Mouse (Mus musculus) forebrain, postnatal 0 days (tissue): Measurements from ENCODE around the gene Lcn9. TPM values are rescaled to one million over a fixed set of nuclear protein-coding genes. Genes with fewer than 3 reads are reported as not detected.

ENCODE experiments used
- ATAC-seq: fragments of 200-750 bp; cut with Nextera tagmentation; 2 replicates; pipeline ENCODE4 v1.8.0; 2017; ENCODE audit warnings: mild to moderate bottlenecking, moderate library complexity
- DNase-seq: peaks from one replicate; pipeline ENCODE4 v3.0.0-alpha.2; 2015
- H3K27ac ChIP-seq: fragments of 300-500 bp; sonication (generic); 2 replicates; pipeline ENCODE4 v1.5.1; 2014; ENCODE audit warnings: low read depth, mild to moderate bottlenecking, antibody characterized with exemption, low read length, moderate library complexity, mixed read lengths
- H3K27me3 ChIP-seq: fragments of 300-500 bp; sonication (generic); 2 replicates; pipeline ENCODE4 v1.6.1; 2014; ENCODE audit warnings: mild to moderate bottlenecking, low read length, mixed read lengths; ENCODE audit not compliant: insufficient read depth
- H3K36me3 ChIP-seq: fragments of 300-500 bp; sonication (generic); 2 replicates; pipeline ENCODE4 v1.6.1; 2014; ENCODE audit warnings: mild to moderate bottlenecking, moderate library complexity; ENCODE audit not compliant: insufficient read depth
- H3K4me1 ChIP-seq: fragments of 300-500 bp; sonication (generic); 2 replicates; pipeline ENCODE4 v1.6.1; 2014; ENCODE audit warnings: antibody characterized with exemption; ENCODE audit not compliant: insufficient read depth
- H3K4me2 ChIP-seq: fragments of 300-500 bp; sonication (generic); 2 replicates; pipeline ENCODE4 v1.6.1; 2014; ENCODE audit warnings: low read depth, mild to moderate bottlenecking, moderate library complexity
- H3K4me3 ChIP-seq: fragments of 300-500 bp; sonication (generic); 2 replicates; pipeline ENCODE4 v1.5.1; 2014; ENCODE audit warnings: low read depth, low read length, mixed read lengths
- H3K9ac ChIP-seq: fragments of 300-500 bp; sonication (generic); 2 replicates; pipeline ENCODE4 v1.6.1; 2014; ENCODE audit warnings: mild to moderate bottlenecking
- H3K9me3 ChIP-seq: fragments of 300-500 bp; sonication (generic); 2 replicates; pipeline ENCODE4 v1.6.1; 2016; ENCODE audit warnings: low read length
- CTCF ChIP-seq: sonication (generic); IDR thresholded peaks from 2 replicates; pipeline ENCODE4 v1.5.1; 2016; ENCODE audit warnings: antibody characterized with exemption, control low read depth, low read depth
- WGBS: fragments of 180-500 bp; shearing (Covaris S2); extraction: QIAGEN DNeasy Blood & Tissue Kit; methylation state at CpG from one replicate; pipeline ENCODE4 v1.1.7; 2014; 5-methylcytosine and 5-hydroxymethylcytosine counted together
- polyA plus RNA-seq: library from polyadenylated mRNA; unstranded; fragments of >200 nt; fragmentation: Nextera tagmentation; extraction: Ambion mirVana; gene quantifications from 2 replicates; pipeline ENCODE4 v1.2.1, GENCODE M21; 2015
- total RNA-seq: library from RNA; depleted of rRNA; stranded (reverse); fragments of >200 nt; gene quantifications from 2 replicates; pipeline ENCODE4 v1.2.3, GENCODE M21; 2014

Lcn9 gene
- total and polyA plus RNA-seq, 2 experiments from 2014 or later, result not detected

DNA sequence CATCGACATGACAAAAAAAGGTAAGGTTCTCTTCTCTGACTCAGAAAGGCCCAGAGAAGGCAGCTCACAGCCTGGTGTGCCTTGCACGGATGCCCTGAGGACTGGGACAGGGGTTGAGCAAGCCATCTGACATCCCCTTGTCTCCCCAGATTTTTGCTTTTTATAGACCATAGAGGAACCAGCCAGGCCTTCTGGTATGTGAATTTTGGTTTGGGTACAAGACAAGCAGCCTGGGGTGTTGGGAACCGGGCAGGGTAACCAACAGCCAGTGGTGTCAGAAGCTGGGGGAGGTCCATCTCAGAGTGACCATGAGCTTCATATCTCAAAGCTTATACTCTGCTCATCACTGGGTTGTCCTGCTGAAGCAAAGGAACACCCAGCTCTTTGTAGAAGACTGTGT lies 1.8 kb downstream of the Lcn9 start:
- Histone ChIP-seq H3K4me3 (no peak overlapping the region), H3K36me3 (no peaks in the 10 kb centered on the region), H3K9me3 (no peaks in the 10 kb centered on the region), H3K27me3 (no peaks in the 10 kb centered on the region), H3K4me1 (no peaks in the 10 kb centered on the region), H3K27ac (no peak overlapping the region), H3K9ac (no peak overlapping the region), H3K4me2 (no peak overlapping the region)
- no peak for ATAC-seq
- DNase-seq, result no peak
- WGBS, result 89% methylated on average over 3 of the region's 3 CpGs
- TF ChIP-seq CTCF, result no peak

DNA sequence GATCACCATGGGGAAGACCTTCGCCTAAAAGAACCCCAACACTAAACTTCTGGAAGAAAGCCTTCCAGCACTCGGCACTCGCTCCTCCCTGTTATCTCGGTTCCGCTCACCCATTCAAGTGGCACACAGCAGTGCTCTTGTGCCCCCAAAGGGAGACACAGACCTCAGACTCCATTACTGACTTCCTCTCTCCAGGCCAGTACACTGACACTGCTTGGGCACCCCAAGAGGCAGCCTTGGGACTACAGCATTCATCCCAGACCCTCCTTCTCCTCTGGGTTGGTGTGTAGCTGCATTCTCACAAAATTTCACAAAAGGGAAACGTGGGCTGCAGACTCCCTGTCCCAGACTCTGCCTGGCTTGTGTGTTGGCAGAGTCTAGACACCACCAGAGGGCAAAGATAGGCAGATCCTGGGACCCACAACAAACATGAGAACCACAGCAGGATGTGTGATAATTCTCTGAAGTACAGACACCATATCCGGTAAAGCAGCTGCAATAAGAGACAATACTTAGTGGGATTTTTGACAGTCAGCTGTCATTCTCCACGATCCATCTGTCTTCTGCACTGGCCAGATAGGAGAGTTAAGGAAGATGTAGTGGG lies 5.5 kb downstream of the Lcn9 start:
- WGBS, result 78% methylated on average over 8 of the region's 8 CpGs
- no peak for DNase-seq
- Histone ChIP-seq H3K4me3 (no peak overlapping the region), H3K9me3 (no peaks in the 10 kb centered on the region), H3K4me2 (no peak overlapping the region), H3K9ac (no peak overlapping the region), H3K27me3 (no peaks in the 10 kb centered on the region), H3K4me1 (no peaks in the 10 kb centered on the region), H3K27ac (no peak overlapping the region), H3K36me3 (no peaks in the 10 kb centered on the region)
- no peak for TF ChIP-seq CTCF
- ATAC-seq, result no peak

DNA sequence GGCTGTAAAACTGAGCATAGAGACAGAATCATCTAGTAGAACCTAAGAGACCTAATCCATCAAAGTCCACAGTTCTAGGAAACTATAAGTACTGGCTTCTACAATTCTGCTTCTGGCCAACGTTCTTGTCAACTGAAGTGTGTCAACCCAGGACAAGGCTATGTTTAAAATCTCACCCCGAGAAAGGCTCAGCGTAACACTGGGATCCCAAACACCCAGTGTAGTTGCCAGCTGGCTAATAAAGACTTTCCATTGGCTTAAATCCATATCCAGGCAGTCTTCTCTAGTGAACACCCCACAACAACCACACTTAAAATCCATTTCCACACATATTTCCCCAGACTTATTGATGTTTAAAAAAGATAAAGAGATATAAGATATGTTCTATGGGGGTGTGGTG lies 7.8 kb downstream of the Lcn9 start:
- no peaks in the 10 kb centered on the region for H3K4me1 ChIP-seq
- no peak overlapping the region for H3K4me3 ChIP-seq
- no peaks in the 10 kb centered on the region for H3K9me3 ChIP-seq
- no peak overlapping the region for H3K9ac ChIP-seq
- ATAC-seq (no peak), DNase-seq (peak; percentile 8)
- H3K36me3 ChIP-seq, result no peaks in the 10 kb centered on the region
- no peaks in the 10 kb centered on the region for H3K27me3 ChIP-seq
- TF ChIP-seq CTCF, result no peak
- no peak overlapping the region for H3K4me2 ChIP-seq
- 52% methylated on average over 3 of the region's 3 CpGs for WGBS
- no peak overlapping the region for H3K27ac ChIP-seq

DNA sequence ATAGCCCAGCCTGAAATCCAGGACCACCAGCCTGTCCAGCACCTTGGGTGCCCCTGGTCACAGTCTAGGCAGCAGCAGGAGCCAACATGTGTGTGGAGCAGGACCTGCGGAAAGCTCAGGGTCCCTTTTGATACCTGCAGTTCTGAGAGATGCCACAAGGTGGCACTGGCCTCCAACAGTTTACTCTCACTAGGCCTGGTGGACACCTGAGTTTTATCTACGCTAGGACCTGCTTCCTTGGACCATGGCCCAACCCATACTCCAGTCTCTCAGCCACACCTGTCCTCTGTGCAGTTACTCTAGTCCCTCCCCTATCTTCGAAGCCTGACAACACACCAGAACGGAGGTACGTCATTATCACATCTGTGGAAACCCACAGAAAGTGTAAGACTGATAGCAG lies 13.3 kb downstream of the Lcn9 start:
- Histone ChIP-seq H3K9ac (no peak overlapping the region), H3K27ac (no peak overlapping the region), H3K9me3 (no peaks in the 10 kb centered on the region), H3K4me1 (no peaks in the 10 kb centered on the region), H3K4me2 (no peak overlapping the region), H3K27me3 (no peaks in the 10 kb centered on the region), H3K36me3 (no peaks in the 10 kb centered on the region), H3K4me3 (no peak overlapping the region)
- DNase-seq (peak; percentile 86), ATAC-seq (peak; percentile 73)
- WGBS, result 43% methylated on average over 5 of the region's 5 CpGs
- peak; percentile 97 for TF ChIP-seq CTCF

DNA sequence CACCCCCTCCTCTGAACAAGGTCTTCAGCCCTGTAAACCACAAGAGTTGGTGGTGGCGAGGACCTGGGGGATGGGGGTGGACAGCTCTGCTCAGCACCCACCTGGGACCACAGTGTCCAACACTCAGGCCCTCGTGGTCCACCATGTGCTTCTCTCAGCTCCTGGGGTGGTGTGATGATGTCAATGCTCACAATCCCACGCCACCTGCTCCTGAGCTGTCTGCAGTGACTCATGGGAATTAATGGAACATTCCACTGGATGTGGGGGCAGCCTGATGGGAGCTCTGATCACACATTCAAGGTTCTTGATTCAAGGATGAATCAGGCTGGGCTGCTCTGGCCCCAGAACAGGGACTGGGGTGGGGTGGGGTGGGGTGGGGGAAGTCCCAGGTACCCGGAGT lies 19.2 kb downstream of the Lcn9 start:
- Histone ChIP-seq H3K27me3 (no peaks in the 10 kb centered on the region), H3K4me3 (no peak overlapping the region), H3K9me3 (no peaks in the 10 kb centered on the region), H3K4me2 (no peak overlapping the region), H3K4me1 (no peaks in the 10 kb centered on the region), H3K27ac (no peak overlapping the region), H3K36me3 (no peaks in the 10 kb centered on the region), H3K9ac (no peak overlapping the region)
- WGBS, result 67% methylated on average over 4 of the region's 4 CpGs
- no peak for ATAC-seq
- no peak for DNase-seq
- no peak for TF ChIP-seq CTCF

DNA sequence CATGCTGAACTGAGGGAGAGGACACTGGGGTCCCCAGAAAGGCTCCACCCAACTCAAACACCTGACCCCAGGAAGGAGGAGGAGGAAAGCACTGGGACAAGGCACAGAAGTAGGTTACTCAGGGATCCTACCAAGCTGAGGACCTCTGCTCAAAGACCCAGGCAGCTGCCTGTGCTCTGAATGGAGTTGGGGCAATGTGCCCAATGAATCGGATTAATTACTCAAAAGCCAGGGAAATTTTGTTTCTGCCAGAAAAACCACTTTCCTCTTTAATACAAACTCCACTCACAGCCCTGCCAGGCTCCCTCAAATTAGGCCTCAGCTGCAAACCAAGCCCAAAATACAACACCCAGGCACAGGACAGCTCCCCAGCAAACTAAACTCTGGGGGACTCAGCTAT lies 19.8 kb downstream of the Lcn9 start:
- ATAC-seq (peak; percentile 56), DNase-seq (peak; percentile 61)
- H3K4me2 ChIP-seq, result no peak overlapping the region
- no peaks in the 10 kb centered on the region for H3K27me3 ChIP-seq
- no peak overlapping the region for H3K4me3 ChIP-seq
- no peaks in the 10 kb centered on the region for H3K36me3 ChIP-seq
- H3K9ac ChIP-seq, result no peak overlapping the region
- no peak for TF ChIP-seq CTCF
- no peak overlapping the region for H3K27ac ChIP-seq
- no peaks in the 10 kb centered on the region for H3K9me3 ChIP-seq
- H3K4me1 ChIP-seq, result no peaks in the 10 kb centered on the region
- 12% methylated on average over 1 of the region's 1 CpGs for WGBS

DNA sequence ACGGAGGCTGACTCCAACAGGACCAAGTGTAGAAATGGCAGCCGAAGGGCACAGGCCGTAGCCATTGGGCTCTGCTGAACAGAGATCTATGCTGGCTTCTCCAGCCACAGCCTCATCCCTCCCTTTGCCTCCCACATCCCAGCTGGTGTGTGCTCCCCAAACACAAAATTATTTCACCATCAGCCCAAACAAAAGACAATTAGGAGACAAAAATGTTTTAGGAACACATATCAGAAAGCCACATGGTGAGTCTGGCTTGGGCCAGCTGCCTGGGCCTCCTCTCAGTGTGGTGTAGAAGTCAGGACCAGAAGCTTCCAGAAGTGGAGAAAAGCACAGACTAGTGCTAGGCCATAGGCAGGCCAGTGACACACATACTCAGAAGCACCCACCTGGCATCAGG lies 21.1 kb downstream of the Lcn9 start:
- ATAC-seq (no peak), DNase-seq (no peak)
- no peaks in the 10 kb centered on the region for H3K4me1 ChIP-seq
- H3K9ac ChIP-seq, result no peak overlapping the region
- H3K4me2 ChIP-seq, result no peak overlapping the region
- no peak for TF ChIP-seq CTCF
- H3K4me3 ChIP-seq, result no peak overlapping the region
- no peak overlapping the region for H3K27ac ChIP-seq
- no peaks in the 10 kb centered on the region for H3K27me3 ChIP-seq
- no peaks in the 10 kb centered on the region for H3K36me3 ChIP-seq
- no peaks in the 10 kb centered on the region for H3K9me3 ChIP-seq
- 90% methylated on average over 3 of the region's 3 CpGs for WGBS
